Mouse (Mus musculus): ENCODE data around the gene Tmem87a. TPM values are rescaled to one million over a fixed set of nuclear protein-coding genes. Genes with fewer than 3 reads are reported as not detected.

The Tmem87a gene
- total RNA-seq (2015; ENCODE audit: low replicate concordance) (15.1 and 19.3 TPM in 2 replicates), total RNA-seq (2017; ENCODE audit: low replicate concordance) (27.1 and 37.3 TPM in 2 replicates)

DNA sequence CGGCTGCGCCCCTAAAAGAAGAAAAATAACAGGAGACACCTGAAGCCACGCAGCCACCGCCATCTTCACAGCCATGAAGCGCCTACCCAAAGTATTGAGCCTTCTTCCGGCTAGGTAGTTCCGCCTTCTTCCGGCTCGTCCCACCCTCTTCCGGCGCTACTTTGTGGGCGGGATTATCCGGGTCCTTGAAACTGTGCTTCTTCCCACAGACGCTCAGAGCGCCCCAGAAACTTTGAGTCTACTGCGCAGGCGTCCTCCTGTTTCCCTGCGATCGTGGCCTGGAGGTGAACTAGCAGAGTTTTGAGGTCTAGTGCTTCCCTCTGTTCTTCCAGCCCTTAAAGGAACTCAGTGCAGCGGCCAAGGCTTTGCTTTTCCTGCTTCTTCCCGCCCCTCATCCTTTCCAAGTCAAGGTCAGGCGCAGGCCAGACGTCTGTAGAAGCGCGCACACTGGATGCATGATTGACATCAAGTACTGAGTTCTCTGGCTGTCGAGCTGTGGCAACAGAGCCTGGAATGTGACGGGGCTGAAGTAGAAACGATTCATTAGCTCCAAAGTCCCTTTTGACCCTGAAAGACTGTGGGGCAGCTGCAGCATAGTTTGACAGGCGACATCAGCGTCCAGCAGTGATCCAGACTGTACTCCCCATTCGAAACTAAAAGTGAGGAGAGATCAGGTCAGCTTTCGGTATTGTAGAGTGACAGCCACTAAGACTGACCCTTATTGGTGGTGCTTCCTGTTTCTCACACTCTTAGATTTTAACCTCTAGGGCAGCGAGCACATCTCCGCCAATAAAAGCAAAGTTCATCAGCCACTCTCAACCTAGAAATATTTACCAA, at the start of gene Tmem87a:
Gene Tmem87a, minus strand, starts transcription at position 128 of the 837 bp plus-strand sequence.
- ATAC-seq (replicated peaks; ENCODE audit: low FRiP score, poor library complexity, severe bottlenecking): peak; percentile 95

DNA sequence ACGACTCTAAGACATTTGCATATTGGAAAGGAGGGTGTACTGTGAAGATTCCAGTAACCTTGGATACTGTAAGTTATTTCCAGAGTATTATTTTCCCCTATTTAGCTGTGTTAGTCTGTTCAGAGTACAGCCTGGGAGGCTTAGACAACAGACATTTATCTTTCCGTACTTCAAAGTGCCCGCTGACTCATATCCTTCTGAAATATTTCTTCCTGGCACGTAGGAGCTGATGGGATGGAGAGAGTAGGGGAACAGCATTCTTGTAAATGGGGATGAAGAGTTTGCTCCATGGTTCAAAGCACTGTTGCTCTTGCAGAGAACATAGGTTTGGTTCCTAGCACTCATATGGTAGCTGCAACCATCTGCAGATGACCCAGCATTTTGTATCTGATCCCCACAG, 48.7 kb upstream of the Tmem87a start:
- ATAC-seq (replicated peaks; ENCODE audit: low FRiP score, poor library complexity, severe bottlenecking): no peak

DNA sequence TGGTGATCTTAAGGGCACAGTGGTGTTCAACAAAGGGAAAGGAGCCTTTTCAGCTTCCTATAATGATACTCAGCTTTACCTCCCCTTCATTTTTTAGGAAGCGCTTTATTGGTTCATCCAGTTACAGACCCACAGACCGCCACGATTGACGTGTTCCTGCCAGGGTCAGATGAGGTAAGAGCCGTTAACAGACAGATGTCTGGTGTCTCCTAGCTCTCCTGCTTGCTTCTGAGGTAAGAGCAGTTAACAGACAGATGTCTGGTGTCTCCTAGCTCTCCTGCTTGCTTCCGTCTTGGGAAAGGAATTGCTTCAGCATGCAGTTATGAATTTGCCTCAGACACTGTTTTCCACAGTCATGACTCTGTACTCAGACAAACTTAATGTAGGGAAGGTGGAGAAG, 46.8 kb upstream of the Tmem87a start:
- ATAC-seq (replicated peaks; ENCODE audit: low FRiP score, poor library complexity, severe bottlenecking): no peak

DNA sequence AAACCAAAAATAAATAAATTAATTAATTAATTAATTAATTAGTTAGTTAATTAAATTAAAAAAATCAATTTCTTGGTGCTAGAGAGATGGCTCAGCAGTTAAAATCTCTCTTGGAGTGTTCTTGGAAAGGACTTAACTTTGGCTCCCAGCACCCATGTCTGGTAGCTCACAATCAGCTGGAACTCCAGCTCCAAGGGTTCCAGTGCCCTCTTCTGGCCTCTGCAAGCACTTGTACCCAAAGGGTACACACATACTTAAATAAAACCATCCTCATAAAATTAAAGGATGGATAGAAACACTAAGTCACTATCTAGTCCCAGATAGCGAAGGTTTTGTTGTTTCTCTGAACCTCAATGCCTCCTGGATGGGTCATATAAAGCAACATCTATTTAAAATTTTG, 43.4 kb upstream of the Tmem87a start:
- ATAC-seq (replicated peaks; ENCODE audit: low FRiP score, poor library complexity, severe bottlenecking): no peak

DNA sequence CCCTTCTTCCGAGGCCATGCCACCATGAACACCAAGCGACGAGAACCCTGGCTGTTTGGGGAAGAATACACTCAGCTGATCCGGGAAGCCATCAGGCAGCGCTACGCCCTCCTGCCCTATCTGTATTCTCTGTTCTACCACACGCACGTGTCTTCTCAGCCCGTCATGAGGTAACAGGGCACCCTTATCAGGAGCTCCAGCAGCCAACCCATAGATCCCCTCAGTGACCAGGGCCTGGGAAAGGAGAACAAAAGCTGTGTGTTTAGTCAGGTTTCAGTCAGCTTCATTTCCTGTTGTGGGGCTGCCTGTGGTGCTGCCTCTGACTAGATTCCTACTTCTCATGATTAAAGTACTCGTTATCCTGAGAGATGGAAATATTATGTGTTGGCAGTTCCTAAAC, 42.5 kb upstream of the Tmem87a start:
- peak; percentile 91 for ATAC-seq (replicated peaks; ENCODE audit: low FRiP score, poor library complexity, severe bottlenecking)

DNA sequence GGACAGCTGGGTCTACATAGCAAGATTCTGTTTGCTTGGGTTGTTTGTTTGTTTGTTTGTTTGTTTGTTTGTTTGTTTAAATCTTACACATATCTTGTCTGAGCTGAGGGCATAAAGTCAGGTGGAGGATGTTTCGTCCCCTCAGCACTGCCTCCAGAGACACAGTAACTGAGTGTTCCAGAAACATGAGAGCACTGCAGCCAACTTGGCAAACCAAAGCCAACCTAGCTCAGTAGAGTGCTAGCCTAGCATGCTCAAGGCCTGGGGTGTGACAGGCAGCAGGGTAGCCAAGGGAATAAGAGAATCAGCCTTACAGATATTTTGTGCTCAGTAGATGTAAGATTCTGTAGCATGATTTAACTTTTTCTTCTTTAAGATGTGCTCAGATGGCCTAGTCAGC, 40.6 kb upstream of the Tmem87a start:
- no peak for ATAC-seq (replicated peaks; ENCODE audit: low FRiP score, poor library complexity, severe bottlenecking)

DNA sequence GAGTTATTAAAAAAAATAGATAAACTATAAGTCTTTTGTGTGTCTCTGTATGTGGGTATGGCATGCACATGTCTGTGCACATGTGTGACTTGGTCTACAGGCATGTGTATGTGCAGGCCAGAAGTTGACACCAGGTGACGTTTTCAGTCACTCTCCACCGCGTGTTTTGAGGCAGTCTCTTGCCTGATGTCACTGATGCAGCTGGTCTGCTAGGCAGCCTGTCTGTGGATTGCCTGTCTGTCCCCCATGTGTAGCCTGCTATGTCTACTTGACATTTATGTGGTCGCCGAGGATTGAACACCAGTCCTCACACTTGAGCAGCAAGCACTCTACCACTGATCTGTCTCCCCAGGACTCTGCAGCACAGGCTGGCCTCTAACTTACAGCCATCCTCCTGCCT, 20.5 kb upstream of the Tmem87a start:
- no peak for ATAC-seq (replicated peaks; ENCODE audit: low FRiP score, poor library complexity, severe bottlenecking)

DNA sequence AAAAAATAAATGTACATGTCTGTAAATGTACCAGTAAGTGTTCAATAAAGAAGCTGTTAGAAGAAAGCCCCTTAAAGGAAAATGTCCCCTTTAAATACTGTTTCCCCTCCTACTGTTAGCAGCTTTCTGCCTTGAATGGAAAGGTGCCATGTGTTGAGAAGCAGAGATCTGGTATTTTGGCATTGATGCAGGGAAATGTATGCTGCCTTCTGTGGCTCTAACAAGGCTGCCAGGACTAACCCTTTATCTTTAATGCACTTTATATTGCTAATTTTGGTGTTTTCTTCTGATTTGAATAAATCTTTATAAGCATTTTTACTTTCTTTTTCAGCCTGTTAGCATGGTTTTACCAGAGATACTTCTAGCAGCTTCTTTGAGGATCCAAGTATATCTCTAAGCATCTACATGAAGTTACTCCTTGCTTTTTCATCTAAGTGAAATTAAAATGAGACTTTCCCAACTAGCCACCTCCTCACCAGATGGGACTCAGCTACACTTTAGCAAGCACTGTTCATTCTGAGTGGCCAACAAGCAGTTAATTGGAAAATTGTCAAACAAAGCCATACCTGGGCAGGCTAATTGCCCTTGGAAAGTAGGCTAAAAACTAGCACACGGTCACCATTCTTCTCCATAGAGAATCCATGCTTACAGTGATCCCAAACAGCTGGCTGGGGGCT, 11.0 kb upstream of the Tmem87a start:
- ATAC-seq (replicated peaks; ENCODE audit: low FRiP score, poor library complexity, severe bottlenecking): no peak

DNA sequence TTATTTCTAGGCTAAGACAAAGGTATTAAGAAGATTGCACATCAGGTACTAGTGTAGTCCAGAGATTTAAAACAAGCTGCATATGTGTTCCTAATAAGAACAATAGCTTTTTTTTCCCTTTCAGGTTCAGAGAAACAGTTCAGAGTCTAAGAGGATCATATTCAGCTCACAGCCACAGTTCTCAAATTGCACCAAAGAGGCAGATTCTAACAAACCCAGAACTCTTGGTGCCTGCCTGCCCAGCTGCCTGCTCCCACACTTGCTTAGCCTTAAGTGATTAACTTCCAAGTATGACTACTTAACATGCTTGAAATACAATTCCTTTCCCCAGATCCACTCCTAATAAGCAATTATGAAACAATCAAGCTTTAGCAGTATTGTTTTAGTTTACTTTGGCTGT, 10.2 kb upstream of the Tmem87a start:
- no peak for ATAC-seq (replicated peaks; ENCODE audit: low FRiP score, poor library complexity, severe bottlenecking)

DNA sequence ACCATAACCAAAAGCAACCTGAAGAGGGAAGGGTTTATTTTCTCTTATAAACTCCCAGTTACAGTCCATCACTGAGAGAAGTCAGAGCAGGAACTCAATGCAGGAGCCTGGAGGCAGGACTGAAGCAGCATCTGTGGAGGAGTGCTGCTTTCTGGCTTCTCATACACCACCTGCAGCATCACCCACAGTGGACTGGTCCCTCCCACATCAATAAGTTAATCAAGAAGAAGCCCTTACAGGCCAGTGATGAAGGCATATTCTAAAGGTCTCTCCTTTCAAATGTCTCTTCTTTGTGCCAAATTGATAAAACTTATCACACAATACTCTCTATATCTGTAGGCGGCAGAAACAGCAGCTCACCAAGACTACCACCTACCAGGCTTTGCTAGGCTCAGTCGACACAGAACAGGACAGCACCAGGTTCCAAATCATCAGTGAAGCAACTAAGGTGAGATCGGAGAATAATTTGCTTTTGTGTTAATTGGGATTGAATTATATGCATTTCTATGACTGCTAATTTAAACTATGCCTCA, 7.2 kb upstream of the Tmem87a start:
- peak; percentile 86 for ATAC-seq (replicated peaks; ENCODE audit: low FRiP score, poor library complexity, severe bottlenecking)

DNA sequence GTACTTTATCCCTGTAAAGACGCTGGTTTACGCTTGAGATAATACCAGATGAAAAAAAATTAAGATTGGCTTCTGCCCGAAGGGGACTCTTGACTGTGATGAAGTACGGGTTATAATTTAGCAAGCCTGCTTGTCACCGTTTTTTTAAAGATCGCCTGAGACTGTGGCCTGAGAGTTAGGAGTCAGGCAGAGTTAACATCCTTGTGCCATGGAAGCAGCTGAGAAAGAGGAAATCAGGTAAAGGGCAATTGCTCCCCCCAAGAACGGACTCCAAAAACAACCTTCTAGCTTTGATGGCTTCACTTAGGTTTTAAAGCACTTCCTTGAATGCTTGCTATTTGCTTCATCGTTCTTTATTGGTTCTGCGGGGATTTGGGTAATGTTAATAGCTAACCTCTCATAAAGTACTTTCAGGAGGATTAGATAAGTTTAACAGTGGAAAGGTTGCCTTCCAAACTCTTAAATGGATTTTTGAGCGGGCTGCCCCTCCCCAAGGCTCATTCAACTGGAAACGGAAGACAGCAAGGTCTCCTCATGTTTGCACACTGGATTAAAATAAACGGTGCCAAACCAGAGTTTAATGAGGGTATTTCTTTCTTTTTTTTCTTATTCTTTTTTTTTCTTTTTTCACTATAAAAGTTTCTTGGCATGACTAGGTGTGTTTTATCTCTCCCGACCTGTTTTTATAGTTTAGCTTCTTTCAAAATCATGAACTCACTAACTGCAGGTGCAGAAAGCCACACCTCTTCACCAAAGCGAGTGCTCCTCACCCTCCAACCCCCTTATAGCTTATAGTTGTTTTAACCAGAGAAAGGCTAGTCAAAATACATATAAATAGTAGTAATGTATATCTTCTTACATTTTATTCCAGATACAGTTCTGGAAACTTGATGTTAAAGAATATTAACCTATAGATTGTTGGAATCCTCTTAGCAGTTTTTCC, 1.2 kb upstream of the Tmem87a start:
- peak; percentile 7 for ATAC-seq (replicated peaks; ENCODE audit: low FRiP score, poor library complexity, severe bottlenecking)

DNA sequence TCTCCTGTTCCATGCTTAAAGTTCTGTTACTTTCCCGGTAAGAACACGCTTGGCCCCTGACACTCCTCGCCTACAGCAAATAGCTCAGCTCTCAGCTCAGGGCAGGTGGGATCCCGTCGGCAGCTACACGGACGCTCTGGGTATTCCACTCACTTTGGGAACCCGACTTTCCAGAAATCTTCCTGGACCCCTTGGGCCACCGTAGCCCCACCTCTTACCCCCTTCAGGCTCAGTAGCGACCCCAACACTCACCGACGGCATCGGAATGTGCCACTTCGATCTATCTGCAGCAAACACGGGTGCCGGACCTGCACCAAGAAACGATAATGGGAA, 294 bp downstream of the Tmem87a start, which contains the start of gene Ganc:
Gene Ganc, plus strand, starts transcription at position 244 of the 333 bp plus-strand sequence.
- ATAC-seq (replicated peaks; ENCODE audit: low FRiP score, poor library complexity, severe bottlenecking): peak; percentile 31

DNA sequence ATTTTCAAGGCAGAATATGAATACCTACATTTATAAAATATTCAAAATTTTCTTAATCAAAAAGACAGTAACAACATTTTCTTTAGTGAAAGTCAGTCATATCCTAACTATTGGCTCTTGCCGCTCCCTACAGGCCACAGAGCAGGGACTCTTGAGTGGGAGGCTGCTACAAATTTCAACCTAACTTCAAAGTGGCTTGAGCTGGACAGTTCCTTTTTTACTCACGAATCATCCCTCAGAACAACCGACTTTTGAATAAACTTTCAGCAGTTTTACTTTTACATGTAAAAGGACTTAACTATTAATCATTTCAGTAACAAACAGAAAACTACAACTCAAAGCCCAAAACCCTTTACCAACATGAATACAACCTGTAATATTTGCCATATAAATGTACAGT, 1.1 kb downstream of the Tmem87a start:
- ATAC-seq (replicated peaks; ENCODE audit: low FRiP score, poor library complexity, severe bottlenecking): no peak

DNA sequence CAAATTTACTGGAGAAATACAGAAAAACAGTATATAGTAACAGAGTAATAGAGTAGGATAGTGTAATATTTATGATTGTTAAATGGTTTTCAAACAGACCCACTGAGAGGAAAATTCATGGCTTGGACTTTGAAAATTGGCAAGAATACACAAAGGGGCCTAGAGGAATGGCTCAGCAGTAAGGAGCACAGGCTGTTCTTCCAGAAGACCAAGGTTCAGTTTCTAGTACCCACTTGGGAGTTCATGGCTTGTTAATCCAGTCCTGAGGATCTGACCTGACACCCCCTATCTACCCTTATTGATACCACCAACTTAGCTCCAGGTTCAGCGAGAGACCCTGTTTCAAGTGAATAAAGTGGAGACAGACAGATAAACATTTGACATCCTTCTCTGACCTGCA, 6.0 kb downstream of the Tmem87a start:
- ATAC-seq (replicated peaks; ENCODE audit: low FRiP score, poor library complexity, severe bottlenecking): no peak

DNA sequence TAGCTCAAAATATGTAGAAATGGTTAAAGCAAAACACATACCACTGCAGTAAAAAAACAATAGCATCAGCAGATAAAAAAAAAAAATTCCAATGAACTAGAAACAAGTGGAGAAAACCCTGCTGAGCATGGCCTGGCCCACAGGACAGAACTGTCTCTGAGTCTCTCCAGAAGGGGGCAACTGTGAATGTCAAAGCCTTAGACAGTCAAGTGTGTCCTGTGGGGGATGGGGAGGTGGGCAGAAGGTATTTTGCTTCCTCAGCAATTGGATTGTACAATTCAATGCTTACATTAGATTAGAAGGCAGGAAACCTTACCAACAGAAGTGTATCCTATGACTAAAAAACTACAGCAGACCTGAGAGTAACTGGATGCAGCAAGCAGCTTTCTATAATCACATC, 11.5 kb downstream of the Tmem87a start:
- no peak for ATAC-seq (replicated peaks; ENCODE audit: low FRiP score, poor library complexity, severe bottlenecking)

DNA sequence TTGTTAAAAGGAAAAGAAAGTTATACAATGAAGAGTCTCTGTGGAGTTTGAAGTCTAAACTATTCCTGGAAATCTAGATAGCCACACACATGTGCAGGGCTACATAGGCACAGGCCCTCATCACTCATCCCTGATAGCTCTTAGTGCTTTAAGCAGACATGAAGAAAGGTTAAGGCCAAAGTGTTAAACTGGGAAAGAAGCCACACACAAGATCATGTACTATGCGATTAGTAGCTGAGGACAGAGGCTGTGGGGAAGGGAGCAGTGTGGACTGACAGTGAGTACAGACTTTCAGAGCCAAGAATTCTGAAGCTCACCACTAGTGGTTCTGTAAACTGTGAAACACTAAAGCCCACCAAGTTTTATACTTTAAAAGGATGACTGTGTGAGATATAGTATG, 13.0 kb downstream of the Tmem87a start:
- no peak for ATAC-seq (replicated peaks; ENCODE audit: low FRiP score, poor library complexity, severe bottlenecking)

DNA sequence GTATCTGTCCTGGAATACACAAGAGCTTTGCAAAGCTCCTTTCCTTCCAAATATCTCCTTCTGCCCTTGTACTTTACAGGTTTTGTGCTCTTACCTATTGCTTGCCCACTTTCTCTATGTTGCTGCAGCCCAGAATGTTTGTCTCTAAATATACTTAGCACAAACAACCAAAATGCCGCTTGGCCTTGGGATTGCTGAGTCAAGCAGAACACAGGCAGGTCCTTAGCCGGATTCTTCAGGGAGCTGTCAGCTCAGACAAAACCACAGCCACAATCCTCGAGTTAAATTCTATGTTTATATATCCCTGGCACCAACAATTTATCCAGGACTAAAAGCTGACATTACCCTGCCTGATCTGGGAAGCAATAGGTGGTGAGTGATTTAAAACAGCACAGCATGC, 14.5 kb downstream of the Tmem87a start:
- ATAC-seq (replicated peaks; ENCODE audit: low FRiP score, poor library complexity, severe bottlenecking): no peak

DNA sequence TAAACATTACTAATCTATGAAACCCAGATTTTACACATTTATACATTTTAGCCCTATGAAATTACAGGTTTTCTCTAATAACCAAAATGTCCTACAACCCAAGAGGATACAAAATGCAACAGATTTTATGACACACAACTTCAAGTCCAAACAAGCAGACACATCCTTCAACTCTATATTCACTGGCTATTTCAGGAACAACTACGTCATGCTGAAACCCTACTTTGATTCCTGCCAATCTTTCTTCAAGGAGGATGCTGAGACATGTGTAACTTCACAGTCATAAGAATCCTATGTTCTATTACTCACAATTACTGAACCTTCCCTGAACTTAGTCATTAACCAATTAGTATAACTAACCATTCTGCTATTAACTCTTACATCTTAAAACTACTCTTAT, 16.6 kb downstream of the Tmem87a start:
- ATAC-seq (replicated peaks; ENCODE audit: low FRiP score, poor library complexity, severe bottlenecking): no peak

DNA sequence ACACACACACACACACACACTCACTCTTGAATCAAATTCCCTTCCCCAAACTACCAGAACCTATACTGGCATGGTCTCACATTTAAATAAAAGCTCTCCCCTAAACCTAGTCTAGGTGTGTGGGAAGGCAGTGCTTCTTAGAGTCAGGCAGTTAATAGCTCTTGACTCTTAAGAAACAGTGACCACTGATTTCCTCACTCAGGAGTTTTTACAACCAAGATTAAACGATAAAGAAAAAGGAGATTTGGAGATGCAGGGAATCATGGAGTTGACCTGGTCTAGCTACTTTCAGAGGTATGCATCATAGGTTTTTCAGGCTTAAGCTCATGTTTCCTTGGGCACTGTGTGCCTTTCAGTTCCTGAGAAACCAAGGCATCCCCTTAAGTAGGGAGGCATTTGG, 17.6 kb downstream of the Tmem87a start:
- ATAC-seq (replicated peaks; ENCODE audit: low FRiP score, poor library complexity, severe bottlenecking): no peak

DNA sequence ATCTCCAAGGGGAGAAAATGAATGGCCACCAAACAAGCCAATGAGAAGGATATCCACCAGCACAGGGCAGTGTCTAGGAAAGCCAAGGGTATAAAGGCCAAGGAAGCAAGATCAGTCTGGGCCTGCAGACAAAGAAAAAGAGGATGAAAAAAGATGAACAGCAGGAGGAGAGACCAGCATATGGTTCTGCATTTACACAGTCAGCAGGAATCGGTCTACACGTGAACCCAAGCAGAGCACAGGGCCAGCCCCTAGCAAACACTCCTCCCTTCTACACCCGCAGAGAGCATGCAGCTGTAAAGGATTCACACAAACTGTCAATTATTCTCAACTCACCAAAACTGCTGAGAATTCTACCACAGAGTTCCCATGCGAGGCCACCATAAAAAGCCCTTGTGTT, 30.1 kb downstream of the Tmem87a start:
- ATAC-seq (replicated peaks; ENCODE audit: low FRiP score, poor library complexity, severe bottlenecking): no peak

Measured in erythroid progenitor cell, adult 5-6 weeks (primary cell).